Mouse (Mus musculus): ENCODE measurements at regions not wholly inside any gene's neighbourhood (a gene's known extent, or its start where the extent isn't known, plus 50 kb on each side); places are given as distances from the start of the nearest gene placed in this dataset.

DNA sequence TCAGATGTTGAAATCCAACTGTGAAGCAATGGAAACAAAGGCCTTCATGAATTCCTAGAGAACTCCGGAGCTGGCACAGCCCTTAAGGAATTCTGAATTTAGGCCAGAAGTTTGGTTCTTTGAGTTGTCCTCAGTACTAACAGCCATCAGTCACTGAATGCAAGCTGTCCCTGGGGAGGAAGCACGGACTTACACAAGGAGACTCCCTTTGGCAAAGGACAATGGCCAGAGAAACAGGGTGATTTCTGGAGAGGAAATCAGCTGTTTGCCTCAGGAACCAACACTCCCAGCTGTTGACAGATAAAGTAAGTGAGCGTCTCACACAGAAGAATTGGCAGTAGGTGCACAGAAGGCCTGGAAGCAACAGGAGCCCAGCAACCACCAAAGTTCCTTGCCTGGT, 56.8 kb upstream of the Atp2b1 start:
- DNase-seq, result peak; percentile 77 to 89

DNA sequence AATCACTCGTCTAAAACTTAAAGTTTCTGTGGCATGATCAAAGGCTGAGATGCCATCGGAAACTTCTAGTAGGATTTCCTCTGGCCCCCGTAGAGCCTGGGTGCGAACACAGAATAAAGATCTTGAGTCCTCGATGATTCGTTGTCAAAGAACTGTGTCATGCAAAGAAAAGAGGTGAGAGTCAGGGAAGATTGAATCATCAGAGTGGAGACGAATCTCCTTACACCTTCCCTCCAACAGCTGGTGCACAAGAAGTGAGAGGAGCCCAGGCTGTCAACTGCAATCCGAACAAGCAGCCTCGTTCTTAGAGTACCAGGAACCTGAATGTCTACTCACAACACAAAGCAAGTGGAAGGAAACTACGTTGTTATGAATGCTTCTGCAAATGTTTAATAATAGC, 52.7 kb upstream of the Atp2b1 start:
- no peak for DNase-seq

DNA sequence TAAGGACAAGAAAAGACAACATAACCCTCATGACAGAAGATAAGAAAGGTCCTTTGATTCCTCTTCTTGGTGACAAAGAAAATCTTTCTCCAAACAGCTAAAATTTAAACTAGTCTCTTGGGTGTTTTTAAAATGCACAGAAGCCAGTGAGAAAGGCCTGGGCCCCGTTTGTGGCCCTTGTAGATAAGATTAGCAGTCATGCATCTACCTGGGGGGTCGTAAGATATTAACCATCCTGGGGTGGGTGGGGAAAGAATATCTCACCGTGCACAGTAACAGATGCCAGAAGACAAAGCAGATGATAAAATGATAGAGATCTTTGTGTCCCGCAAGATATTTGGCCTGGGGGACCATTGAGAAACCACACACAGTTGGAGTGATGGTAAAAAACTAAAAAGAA, 51.5 kb upstream of the Atp2b1 start:
- no peak for DNase-seq

DNA sequence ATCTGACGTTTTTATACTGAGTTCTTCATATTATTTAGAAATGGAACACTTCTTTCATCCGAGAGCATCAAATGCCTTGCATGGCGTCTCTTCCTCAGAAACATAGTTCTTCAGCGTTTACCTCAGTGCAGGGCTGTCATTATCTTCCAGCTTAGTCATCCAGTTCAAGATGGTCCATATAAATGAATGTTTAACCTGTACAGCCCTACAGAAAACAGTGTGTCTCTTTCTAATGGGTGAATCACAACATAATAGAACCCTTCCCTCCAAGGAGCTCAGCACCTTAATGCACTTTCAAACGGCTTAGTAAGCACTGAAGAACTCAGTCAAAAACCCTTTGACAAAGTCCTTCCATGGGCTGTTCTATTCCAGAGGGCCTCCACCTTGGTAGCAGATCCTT, 49.8 kb upstream of the Atp2b1 start:
- no peak for DNase-seq

All from kidney, postnatal 25 days (tissue).